Mouse (Mus musculus): ENCODE data around the gene Fmc1.

The Fmc1 gene

GRCm38 (mm10) chr6:38551989-38552635 is 18.8 kb downstream of the Fmc1 start:
- DNase-seq (ENCODE audit: low spot score), result peak; percentile 96

- DNase-seq (ENCODE audit: low spot score), result no peak
These were observed 19.3 kb downstream of the Fmc1 start for GRCm38 (mm10) chr6:38552636-38553000.

GRCm38 (mm10) chr6:38576096-38576495 is 42.8 kb downstream of the Fmc1 start:
- DNase-seq (ENCODE audit: low spot score), result no peak

- DNase-seq (ENCODE audit: low spot score), result no peak
These were observed 47.0 kb downstream of the Fmc1 start for GRCm38 (mm10) chr6:38580112-38580857.

GRCm38 (mm10) chr6:38581711-38582110 is 48.4 kb downstream of the Fmc1 start:
- DNase-seq (ENCODE audit: low spot score), result no peak

All from c-Kit-positive CD71-positive TER-119-positive erythroid progenitor cells, embryonic 14.5 days (primary cell).